Mouse (Mus musculus) brain, adult 2 months (tissue): ENCODE measurements around the gene Scarb1.
"Not testable (repeated sequence)": the region's sequence is repeated elsewhere in the genome, so short reads cannot be mapped to it uniquely, and the experiment has no call there.

Source experiments
- DNase-seq: peaks from one replicate; pipeline ENCODE4 v3.0.0; 2011; ENCODE audit warnings: low read depth, low spot score

Scarb1 gene

DNA sequence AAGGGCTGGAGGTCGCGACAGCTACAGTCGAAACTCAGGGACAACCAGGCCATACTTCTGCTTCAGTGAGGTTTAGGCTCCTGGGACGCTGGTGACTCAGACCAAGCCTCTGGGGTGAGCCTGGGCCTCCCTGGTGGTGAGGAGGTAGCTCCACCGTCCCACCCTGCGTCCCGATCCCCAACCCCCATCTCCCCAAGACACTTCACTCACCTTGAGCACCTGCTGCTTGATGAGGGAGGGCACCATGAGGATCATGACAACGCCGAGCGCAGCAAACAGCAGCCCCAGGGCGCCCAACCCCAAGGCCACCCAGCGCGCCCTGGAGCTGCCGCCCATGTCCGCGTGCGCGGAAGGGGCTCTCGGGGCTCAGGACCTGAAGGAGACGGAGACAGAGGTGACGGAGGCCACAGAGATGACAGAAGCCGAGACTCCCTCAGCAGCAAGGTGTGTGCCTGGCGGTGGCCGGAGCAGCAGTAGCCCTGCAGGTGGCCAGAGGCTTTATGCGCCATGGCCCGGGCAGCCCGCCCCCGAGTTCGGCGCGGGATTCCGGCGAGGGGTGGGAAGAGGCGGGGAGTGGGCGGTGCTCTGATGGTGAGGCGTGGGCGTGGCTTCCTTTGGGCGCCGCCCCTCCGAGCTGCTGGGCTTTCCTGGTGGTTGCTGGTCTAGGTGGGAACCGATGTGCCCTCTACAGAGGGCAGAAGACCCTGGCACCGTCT lies at the start of gene Scarb1:
TSS of gene Scarb1 (minus strand) at position 548 of the 716 bp plus-strand sequence.
- DNase-seq: peak; percentile 81

GRCm38 (mm10) chr5:125389579-125390441 lies 48.9 kb upstream of the Scarb1 start, which contains the start of gene Ubc:
Gene Ubc (minus strand): TSS chr5:125390202.
- DNase-seq: peak; percentile 98

DNA sequence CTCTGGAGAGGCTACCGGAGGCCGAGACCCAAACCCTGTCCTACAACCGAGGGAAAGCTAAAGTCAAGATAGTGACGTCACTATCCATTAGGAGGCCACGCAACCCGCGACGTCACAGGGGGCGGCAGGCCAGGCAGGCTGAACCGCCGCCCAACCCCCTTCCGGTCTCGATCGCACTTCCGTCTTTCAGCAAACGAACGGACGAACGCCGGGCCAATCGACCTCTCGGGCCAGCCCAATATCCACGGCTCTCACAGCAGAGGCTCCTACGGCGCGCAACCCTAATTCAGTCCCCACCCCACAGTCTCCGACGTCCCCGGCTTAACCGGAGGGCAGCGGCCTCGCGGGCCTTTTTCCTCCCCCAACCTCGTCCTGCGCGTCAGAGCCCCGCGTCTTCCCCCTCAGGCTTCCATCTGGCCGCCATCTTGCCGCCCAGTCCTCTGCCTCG lies 48.3 kb upstream of the Scarb1 start, which contains the start of gene Gm10382:
TSS of gene Gm10382 (plus strand) at position 192 of the 448 bp plus-strand sequence.
- DNase-seq: peak; percentile 84

DNA sequence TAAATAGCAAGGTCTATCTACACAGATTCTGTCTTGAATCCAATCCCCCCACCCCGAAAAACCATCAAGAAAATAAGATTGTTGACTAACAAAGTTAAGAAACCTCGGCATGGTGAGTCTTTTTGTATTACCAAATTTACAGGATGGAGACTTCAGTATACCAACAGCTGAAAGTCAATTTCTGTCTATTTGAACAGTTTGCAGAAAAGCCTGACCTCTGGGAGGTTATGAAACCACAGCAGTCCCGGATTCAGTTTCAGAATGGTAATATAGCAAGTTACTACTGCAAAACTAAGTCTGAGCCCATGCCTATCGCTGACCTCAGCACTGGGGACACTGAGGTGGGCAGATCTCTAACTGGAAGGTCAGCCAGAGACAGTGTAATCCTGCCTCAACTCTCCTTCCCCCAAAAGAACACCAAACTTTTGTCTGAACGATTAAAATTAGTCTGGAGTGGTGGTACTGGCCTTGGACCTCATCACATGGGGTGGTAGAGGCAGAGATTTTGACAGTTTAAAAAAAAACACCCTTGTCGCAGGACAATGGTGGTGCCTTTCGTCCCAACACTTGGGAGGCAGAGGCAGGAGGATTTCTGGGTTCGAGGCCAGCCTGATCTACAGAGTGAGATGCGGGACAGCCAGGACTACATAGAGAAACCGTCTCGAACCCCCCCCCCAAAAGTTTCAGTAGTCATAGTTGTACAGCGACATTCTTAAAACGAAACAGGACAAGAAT lies 47.6 kb upstream of the Scarb1 start:
- DNase-seq: no peak

DNA sequence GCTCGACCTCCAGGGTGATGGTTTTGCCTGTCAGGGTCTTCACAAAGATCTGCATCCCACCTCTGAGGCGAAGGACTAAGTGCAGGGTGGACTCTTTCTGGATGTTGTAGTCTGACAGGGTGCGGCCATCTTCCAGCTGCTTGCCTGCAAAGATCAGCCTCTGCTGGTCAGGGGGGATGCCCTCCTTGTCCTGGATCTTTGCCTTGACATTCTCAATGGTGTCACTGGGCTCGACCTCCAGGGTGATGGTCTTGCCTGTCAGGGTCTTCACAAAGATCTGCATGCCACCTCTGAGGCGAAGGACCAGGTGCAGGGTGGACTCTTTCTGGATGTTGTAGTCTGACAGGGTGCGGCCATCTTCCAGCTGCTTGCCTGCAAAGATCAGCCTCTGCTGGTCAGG lies 46.4 kb upstream of the Scarb1 start:
- not testable (repeated sequence) for DNase-seq

GRCm38 (mm10) chr5:125385215-125385940 lies 44.5 kb upstream of the Scarb1 start:
- no peak for DNase-seq

- no peak for DNase-seq
Observed at GRCm38 (mm10) chr5:125384512-125385214, 43.8 kb upstream of the Scarb1 start.

DNA sequence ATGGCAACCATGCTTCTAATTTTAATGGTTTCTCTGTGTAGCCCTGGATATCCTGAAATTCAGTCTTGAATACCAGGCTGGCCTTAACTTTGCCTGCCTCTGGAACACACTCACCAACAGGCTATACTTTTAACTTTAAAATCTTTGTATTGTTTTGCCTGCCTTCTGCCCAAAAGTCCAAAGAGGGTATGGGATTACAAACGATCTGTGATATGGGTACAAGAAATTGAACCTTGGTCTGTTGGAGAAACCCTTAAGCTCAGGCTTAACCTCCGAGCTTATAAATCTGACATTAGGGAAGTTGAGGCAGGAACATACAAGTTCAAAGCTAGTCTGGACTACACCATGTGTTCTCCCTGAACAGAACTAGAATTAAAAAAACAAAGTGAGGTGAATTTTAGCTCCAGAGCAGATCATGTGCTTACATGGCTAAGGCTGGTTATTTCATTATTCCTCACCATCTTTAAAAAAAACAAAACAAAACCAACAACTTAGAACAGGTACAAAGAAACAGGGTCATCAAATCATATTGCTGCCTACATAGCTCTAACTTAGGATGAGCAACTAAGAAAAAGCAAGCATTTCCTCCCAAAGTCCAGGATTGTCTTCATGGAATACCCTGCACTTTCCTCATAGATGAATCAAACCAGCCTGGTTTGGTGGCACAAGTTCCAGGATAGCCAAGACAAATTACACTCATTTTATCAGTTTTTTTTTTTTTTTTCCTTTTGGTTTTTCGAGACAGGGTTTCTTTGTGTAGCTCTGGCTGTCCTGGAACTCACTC lies 42.9 kb upstream of the Scarb1 start:
- DNase-seq: no peak

GRCm38 (mm10) chr5:125382673-125383558 lies 42.0 kb upstream of the Scarb1 start:
- peak; percentile 87 for DNase-seq

GRCm38 (mm10) chr5:125381954-125382672 lies 41.2 kb upstream of the Scarb1 start:
- no peak for DNase-seq

- DNase-seq: no peak
Observed at GRCm38 (mm10) chr5:125378919-125379318, 38.0 kb upstream of the Scarb1 start.

GRCm38 (mm10) chr5:125377214-125377613 lies 36.3 kb upstream of the Scarb1 start:
- DNase-seq: no peak

DNA sequence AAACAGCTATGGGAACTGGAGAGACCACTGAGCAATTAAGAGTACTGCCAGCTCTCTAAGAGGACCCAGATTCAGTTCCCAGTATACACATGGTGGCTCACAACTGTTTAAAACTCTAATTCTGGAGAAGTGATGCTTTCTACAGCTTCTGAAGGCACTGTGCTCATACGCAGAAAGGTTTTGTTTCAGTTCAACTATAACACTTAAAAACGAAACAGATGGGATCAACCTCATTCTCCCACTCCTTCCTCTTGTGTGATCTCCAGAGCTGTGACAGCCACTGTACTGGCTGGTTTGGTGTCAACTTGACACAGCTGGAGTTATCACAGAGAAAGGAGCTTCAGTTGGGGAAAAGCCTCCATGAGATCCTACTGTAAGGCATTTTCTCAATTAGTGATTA lies 35.0 kb upstream of the Scarb1 start:
- peak; percentile 70 for DNase-seq

- DNase-seq: no peak
Observed at GRCm38 (mm10) chr5:125372027-125372426, 31.1 kb upstream of the Scarb1 start.

DNA sequence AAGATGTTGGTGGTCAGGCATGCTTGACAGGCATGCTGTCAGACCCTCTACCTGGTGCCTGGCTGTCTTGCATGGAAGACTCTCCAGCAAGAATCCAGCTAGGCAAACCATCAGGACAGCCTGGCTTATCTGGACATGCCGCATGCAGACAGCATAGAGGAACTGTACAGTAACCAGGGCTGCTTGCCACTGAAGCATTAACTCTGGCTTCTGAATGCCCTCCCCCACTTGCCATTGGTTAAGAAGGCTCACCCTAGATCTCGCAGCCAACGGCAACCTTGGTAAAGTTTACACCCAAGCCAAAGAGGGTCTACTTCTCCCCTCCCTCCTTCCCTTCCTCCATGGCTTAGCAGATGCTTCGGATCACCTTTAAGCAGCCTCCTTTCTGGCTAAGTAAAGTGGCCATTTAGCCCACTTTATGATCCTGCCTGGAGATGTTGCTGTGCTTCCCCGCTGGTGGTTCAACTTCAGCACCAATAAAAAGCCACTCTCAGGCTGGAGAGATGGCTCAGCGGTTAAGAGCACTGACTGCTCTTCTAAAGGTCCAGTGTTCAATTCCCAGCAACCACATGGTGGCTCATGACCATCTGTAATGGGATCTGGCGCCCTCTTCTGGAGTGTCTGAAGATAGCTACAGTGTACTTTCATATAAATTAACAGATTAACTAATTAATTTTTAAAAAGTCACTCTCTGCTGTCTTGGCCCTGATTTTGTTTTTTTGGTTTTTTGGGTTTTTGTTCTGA lies 30.2 kb upstream of the Scarb1 start:
- no peak for DNase-seq

- DNase-seq: peak; percentile 89
Observed at GRCm38 (mm10) chr5:125368568-125368967, 27.7 kb upstream of the Scarb1 start.

DNA sequence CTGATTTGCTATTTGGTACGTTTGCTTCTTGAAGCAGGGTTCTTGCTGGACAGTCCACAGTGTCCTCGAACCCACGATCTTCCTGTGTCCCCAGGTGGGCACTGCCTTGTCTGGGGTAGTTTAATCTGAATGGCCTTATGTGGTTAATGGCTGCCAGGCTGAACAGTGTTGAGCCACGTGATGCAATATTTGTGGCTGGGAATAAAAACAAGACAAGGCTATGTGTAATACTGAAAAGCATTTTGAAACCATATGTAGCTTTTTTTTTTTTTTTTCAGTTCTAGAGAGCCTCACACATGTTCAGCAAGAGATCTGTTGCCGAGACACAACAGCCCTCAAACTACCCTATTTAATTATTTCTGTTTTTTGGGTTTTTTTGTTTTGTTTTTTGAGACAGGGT lies 27.3 kb upstream of the Scarb1 start:
- DNase-seq: no peak
